Mouse (Mus musculus) forebrain, embryonic 16.5 days (tissue): ENCODE data around the gene Jade1. TPM values are rescaled to one million over a fixed set of nuclear protein-coding genes. Genes with fewer than 3 reads are reported as not detected.

Experiments used
- ATAC-seq: fragments of 200-750 bp; cut with Nextera tagmentation; 2 replicates; pipeline ENCODE4 v1.8.0; 2017; ENCODE audit warnings: mild to moderate bottlenecking, moderate library complexity
- H3K27ac ChIP-seq: fragments of 300-500 bp; sonication (generic); 2 replicates; pipeline ENCODE4 v1.5.1; 2014; ENCODE audit warnings: low read length, control low read depth
- H3K27me3 ChIP-seq: fragments of 300-500 bp; sonication (generic); replicated peaks from 2 replicates; pipeline ENCODE4 v1.6.1; 2014; ENCODE audit warnings: low read length; ENCODE audit not compliant: control insufficient read depth, insufficient read depth
- H3K36me3 ChIP-seq: fragments of 300-500 bp; sonication (generic); 2 replicates; pipeline ENCODE4 v1.6.1; 2014; ENCODE audit not compliant: control insufficient read depth, insufficient read depth
- H3K4me1 ChIP-seq: fragments of 300-500 bp; sonication (generic); replicated peaks from 2 replicates; pipeline ENCODE4 v1.6.1; 2014; ENCODE audit warnings: low read length; ENCODE audit not compliant: control insufficient read depth, insufficient read depth
- H3K4me2 ChIP-seq: fragments of 300-500 bp; sonication (generic); 2 replicates; pipeline ENCODE4 v1.6.1; 2014; ENCODE audit warnings: mild to moderate bottlenecking, low read length, control low read depth
- H3K4me3 ChIP-seq: fragments of 300-500 bp; sonication (generic); replicated peaks from 2 replicates; pipeline ENCODE4 v1.5.1; 2014; ENCODE audit warnings: mild to moderate bottlenecking, low read length, control low read depth
- H3K9ac ChIP-seq: fragments of 300-500 bp; sonication (generic); replicated peaks from 2 replicates; pipeline ENCODE4 v1.6.1; 2014; ENCODE audit warnings: low read depth, low read length, control low read depth
- H3K9me3 ChIP-seq: fragments of 300-500 bp; sonication (generic); 2 replicates; pipeline ENCODE4 v1.6.1; 2016; ENCODE audit warnings: low read length; ENCODE audit not compliant: control insufficient read depth
- WGBS: fragments of 180-500 bp; shearing (Covaris S2); extraction: QIAGEN DNeasy Blood & Tissue Kit; methylation state at CpG from one replicate; pipeline ENCODE4 v1.1.7; 2014; 5-methylcytosine and 5-hydroxymethylcytosine counted together
- polyA plus RNA-seq: library from polyadenylated mRNA; unstranded; fragments of >200 nt; fragmentation: Nextera tagmentation; extraction: Ambion mirVana; gene quantifications from 2 replicates; pipeline ENCODE4 v1.2.1, GENCODE M21; 2015

Gene Jade1
- polyA plus RNA-seq, 1 experiment from 2014 or later: 20.7 TPM

- H3K9ac ChIP-seq: no peak overlapping the region
- no peak overlapping the region for H3K4me3 ChIP-seq
- H3K4me2 ChIP-seq: no peak overlapping the region
- H3K4me1 ChIP-seq: peaks cover 13% of the 10 kb centered on the region
- H3K27ac ChIP-seq: no peak overlapping the region
- H3K27me3 ChIP-seq: no peaks in the 10 kb centered on the region
- H3K9me3 ChIP-seq: no peaks in the 10 kb centered on the region
- peaks cover 8% of the 10 kb centered on the region; the same call in 1 of the 2 replicates for H3K36me3 ChIP-seq
- 89% methylated on average over 20 of the region's 20 CpGs for WGBS
- ATAC-seq: no peak
Observed at GRCm38 (mm10) chr3:41590695-41591559, 35.4 kb downstream of the Jade1 start.

GRCm38 (mm10) chr3:41591651-41592170 is 36.2 kb downstream of the Jade1 start:
- WGBS: 96% methylated on average over 14 of the region's 14 CpGs
- H3K36me3 ChIP-seq: peaks cover 10% of the 10 kb centered on the region; the same call in 1 of the 2 replicates
- H3K27ac ChIP-seq: no peak overlapping the region
- H3K4me2 ChIP-seq: no peak overlapping the region
- H3K9ac ChIP-seq: no peak overlapping the region
- H3K9me3 ChIP-seq: no peaks in the 10 kb centered on the region
- no peaks in the 10 kb centered on the region for H3K27me3 ChIP-seq
- peaks cover 9% of the 10 kb centered on the region for H3K4me1 ChIP-seq
- no peak overlapping the region for H3K4me3 ChIP-seq
- no peak for ATAC-seq

- no peak overlapping the region for H3K27ac ChIP-seq
- peaks cover 12% of the 10 kb centered on the region; the same call in 1 of the 2 replicates for H3K36me3 ChIP-seq
- 64% methylated on average over 7 of the region's 7 CpGs for WGBS
- no peak overlapping the region for H3K4me3 ChIP-seq
- H3K4me1 ChIP-seq: peaks cover 7% of the 10 kb centered on the region
- H3K9me3 ChIP-seq: no peaks in the 10 kb centered on the region
- H3K27me3 ChIP-seq: no peaks in the 10 kb centered on the region
- no peak overlapping the region for H3K4me2 ChIP-seq
- H3K9ac ChIP-seq: no peak overlapping the region
- ATAC-seq: no peak
Observed at GRCm38 (mm10) chr3:41592805-41593204, 37.3 kb downstream of the Jade1 start.

DNA sequence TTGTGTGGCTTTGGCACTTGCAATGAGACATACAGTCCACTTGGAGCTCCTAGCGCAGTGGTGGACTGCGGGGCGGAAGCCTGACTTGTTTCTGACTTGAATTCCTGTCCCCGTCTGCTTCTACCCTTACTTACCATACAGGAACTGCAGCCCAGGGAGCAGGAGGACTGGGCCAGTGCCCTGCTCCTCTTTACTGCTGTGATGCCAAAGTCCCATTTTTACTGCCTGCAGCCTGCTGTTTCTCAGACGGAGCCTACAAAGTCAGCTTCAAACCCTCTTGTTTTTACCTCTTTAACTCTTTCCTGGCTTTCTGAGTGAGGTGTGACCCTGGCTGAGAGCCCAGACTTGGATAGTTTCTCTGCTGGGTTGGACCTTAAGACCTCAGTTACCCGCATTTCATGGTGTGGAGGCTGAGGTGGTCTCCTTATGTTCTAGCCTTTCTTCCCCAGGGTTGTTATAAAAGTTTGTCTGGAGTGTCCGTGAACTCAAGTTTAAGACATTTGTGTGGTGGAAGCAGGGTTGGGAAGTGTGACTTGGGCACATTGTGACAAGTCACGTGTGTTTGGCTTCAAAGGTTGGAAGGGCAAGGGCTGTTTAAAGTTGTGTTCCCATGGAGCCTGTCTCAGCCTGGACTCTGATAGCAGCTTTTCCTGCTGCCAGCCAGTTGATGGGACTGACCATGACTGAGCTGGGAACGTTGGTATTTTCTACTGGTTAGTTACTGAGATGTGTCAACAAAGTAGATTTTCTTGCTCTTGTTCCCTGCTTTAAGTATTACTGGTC is 38.8 kb downstream of the Jade1 start:
- Histone ChIP-seq H3K4me3 (no peak overlapping the region), H3K9ac (no peak overlapping the region), H3K4me2 (no peak overlapping the region), H3K9me3 (no peaks in the 10 kb centered on the region), H3K4me1 (peaks cover 3% of the 10 kb centered on the region), H3K36me3 (peaks cover 12% of the 10 kb centered on the region; the same call in 1 of the 2 replicates), H3K27me3 (no peaks in the 10 kb centered on the region), H3K27ac (no peak overlapping the region)
- 82% methylated on average over 9 of the region's 9 CpGs for WGBS
- no peak for ATAC-seq

GRCm38 (mm10) chr3:41595010-41595409 is 39.5 kb downstream of the Jade1 start:
- Histone ChIP-seq H3K4me2 (no peak overlapping the region), H3K27ac (no peak overlapping the region), H3K36me3 (peaks cover 12% of the 10 kb centered on the region; the same call in 1 of the 2 replicates), H3K9ac (no peak overlapping the region), H3K9me3 (no peaks in the 10 kb centered on the region), H3K4me1 (no peaks in the 10 kb centered on the region), H3K27me3 (no peaks in the 10 kb centered on the region), H3K4me3 (no peak overlapping the region)
- WGBS: 95% methylated on average over 4 of the region's 4 CpGs
- ATAC-seq: no peak

DNA sequence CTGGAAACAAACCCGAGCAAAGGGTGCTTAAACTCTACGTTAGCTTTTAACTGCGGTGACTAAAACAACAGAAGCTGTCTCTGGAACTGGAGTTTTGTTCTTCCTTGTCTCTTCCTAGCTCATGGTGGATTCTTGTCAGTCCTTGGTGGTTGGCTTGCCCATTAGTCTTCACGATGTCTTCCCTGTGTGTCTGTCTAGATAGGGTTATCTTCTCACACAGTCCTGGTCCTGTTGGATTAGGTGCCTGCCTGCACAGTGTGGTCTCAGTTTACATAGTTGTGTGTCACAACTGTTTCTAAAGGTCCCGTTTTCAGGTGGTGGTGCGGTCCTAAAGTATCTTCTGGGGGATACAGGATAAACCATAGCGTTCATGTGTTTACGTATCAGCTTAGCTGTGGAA is 41.5 kb downstream of the Jade1 start:
- H3K27ac ChIP-seq: no peak overlapping the region
- H3K36me3 ChIP-seq: peaks cover 9% of the 10 kb centered on the region; the same call in 1 of the 2 replicates
- no peaks in the 10 kb centered on the region for H3K27me3 ChIP-seq
- no peak overlapping the region for H3K9ac ChIP-seq
- no peaks in the 10 kb centered on the region for H3K9me3 ChIP-seq
- no peaks in the 10 kb centered on the region for H3K4me1 ChIP-seq
- H3K4me2 ChIP-seq: no peak overlapping the region
- no peak overlapping the region for H3K4me3 ChIP-seq
- WGBS: 96% methylated on average over 8 of the region's 8 CpGs
- ATAC-seq: no peak

- Histone ChIP-seq H3K4me2 (no peak overlapping the region), H3K27ac (no peak overlapping the region), H3K4me3 (no peak overlapping the region), H3K4me1 (peaks cover 7% of the 10 kb centered on the region), H3K27me3 (no peaks in the 10 kb centered on the region), H3K36me3 (peaks cover 7% of the 10 kb centered on the region; the same call in 1 of the 2 replicates), H3K9ac (no peak overlapping the region), H3K9me3 (no peaks in the 10 kb centered on the region)
- no peak for ATAC-seq
- 76% methylated on average over 9 of the region's 9 CpGs for WGBS
Observed at GRCm38 (mm10) chr3:41598412-41598811, 42.9 kb downstream of the Jade1 start.

DNA sequence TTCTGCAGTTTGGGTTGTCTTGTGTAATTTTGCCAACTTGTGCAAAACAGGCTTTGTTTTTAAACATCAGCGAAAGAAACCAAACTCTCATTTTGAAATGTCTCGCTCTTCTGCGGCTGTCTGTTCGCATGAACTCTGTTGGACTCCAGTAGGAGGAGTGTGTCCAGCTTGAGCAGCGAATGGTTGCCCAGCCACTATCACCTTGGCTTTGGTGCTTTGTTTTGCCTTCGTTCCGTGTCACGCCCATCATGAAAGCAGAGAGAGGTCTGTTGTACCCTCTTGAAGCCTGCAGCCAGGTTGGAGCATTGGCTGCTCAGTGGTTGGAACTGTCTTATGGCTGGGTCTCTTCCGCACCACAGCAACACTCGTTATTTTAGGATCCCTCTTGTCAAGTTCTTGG is 43.7 kb downstream of the Jade1 start:
- Histone ChIP-seq H3K4me2 (no peak overlapping the region), H3K36me3 (peaks cover 7% of the 10 kb centered on the region; the same call in 1 of the 2 replicates), H3K9me3 (no peaks in the 10 kb centered on the region), H3K9ac (no peak overlapping the region), H3K4me3 (no peak overlapping the region), H3K4me1 (peaks cover 9% of the 10 kb centered on the region), H3K27ac (no peak overlapping the region), H3K27me3 (no peaks in the 10 kb centered on the region)
- 86% methylated on average over 10 of the region's 10 CpGs for WGBS
- ATAC-seq: no peak; the same call in 1 of the 2 replicates
